Comparison of ENCODE assay signal across 9 mouse cellular contexts in the genomic region with DNA sequence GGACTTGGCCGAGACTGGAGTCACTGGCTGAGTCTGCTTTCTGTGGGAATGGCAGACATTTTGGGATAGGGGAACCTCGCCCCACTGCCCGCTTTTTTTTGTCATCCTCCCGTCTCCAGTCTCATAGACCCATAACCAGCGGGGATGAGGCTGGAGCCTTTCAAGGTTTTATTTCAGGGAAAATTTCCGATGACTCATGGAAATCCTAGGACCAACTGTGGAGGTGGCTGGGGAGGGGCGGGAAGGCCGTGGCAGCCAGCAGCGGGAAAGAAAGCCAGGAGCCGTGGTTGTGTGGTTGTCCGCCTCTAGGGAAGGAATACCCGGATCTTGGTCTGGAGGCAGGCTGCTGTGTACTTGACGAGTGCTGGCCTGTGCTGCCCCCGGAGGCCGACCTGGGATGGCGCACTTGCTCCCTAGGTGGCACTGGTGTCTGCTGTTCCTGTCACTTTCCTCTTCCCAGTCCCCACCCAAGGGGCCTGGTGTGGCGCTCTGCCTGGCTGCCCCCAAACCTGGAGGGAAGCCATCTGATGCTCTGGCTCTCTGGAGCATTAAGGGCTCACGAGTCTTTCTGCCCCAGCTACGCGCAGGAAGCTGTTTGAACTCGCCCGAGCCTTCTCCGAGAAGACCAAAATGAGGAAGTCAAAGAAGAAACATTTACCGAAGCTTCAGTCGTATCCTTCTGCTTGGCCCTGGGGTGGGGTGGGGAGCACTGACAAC. TPM values are rescaled to one million over a fixed set of nuclear protein-coding genes. Genes with fewer than 3 reads are reported as not detected.
DNase-seq lines count a peak whose midpoint lies in the region; ATAC-seq and TF ChIP-seq lines count a peak whose summit lies in the region.
"Had no signal": no experiment of that assay in that cellular context is flagged by ENCODE, and none has a peak within 500 bp of the region (broad histone marks: within the 10 kb centered on the region; RNA-seq: fewer than 3 reads in every experiment).

No protein-coding gene starts in this region.

- 15% methylated on average over 25 of the region's 25 CpGs for WGBS in forebrain, embryonic 12.5 days
- 11% methylated on average over 25 of the region's 25 CpGs for WGBS in heart, postnatal 0 days
- WGBS in liver, embryonic 15.5 days (ENCODE audit: insufficient replicate concordance): 9% methylated on average over 25 of the region's 25 CpGs
- WGBS in neural tube, embryonic 11.5 days: 20% methylated on average over 25 of the region's 25 CpGs
- WGBS in stomach, embryonic 16.5 days: 10% methylated on average over 25 of the region's 25 CpGs

- H3K27me3 ChIP-seq in forebrain, embryonic 12.5 days: peaks cover 25% of the 10 kb centered on the region
- H3K27me3 ChIP-seq in heart, postnatal 0 days (ENCODE audit: control insufficient read depth, insufficient read depth, low read length): peaks cover 12% of the 10 kb centered on the region
- H3K27me3 ChIP-seq in liver, embryonic 15.5 days: peaks cover 60% of the 10 kb centered on the region
- H3K27me3 ChIP-seq in neural tube, embryonic 11.5 days (ENCODE audit: control insufficient read depth, insufficient read depth, low read length): peaks cover 8% of the 10 kb centered on the region; the same call in 1 of the 2 replicates
- H3K27me3 ChIP-seq in stomach, embryonic 16.5 days (ENCODE audit: control insufficient read depth, insufficient read depth, low read length): no peaks in the 10 kb centered on the region; the same call in 1 of the 2 replicates

- H3K27ac ChIP-seq in forebrain, embryonic 12.5 days: peak overlapping the region; percentile 75
- H3K27ac ChIP-seq in heart, postnatal 0 days (ENCODE audit: low read depth): peak overlapping the region; percentile 65
- H3K27ac ChIP-seq in liver, embryonic 15.5 days (replicated peaks): no peak overlapping the region
- peak overlapping the region; percentile 42; the same call in 1 of the 2 replicates for H3K27ac ChIP-seq in neural tube, embryonic 11.5 days (ENCODE audit: low read depth, low read length)
- peak overlapping the region; percentile 88 for H3K27ac ChIP-seq in stomach, embryonic 16.5 days (ENCODE audit: low read length)

- peak; percentile 95 for TF ChIP-seq CTCF in heart, postnatal 0 days (IDR thresholded peaks at IDR 0.05; ENCODE audit: low read depth)

- peak overlapping the region; percentile 45 for H3K4me2 ChIP-seq in forebrain, embryonic 12.5 days
- H3K4me2 ChIP-seq in heart, postnatal 0 days (ENCODE audit: low read depth, low read length): peak overlapping the region; percentile 56
- peak overlapping the region; percentile 54 for H3K4me2 ChIP-seq in liver, embryonic 15.5 days
- H3K4me2 ChIP-seq in neural tube, embryonic 11.5 days (ENCODE audit: low read depth): no peak overlapping the region; the same call in 1 of the 2 replicates
- peak overlapping the region; percentile 48 for H3K4me2 ChIP-seq in stomach, embryonic 16.5 days (ENCODE audit: low read depth, low read length)

- H3K4me1 ChIP-seq in forebrain, embryonic 12.5 days: peaks cover 28% of the 10 kb centered on the region
- no peaks in the 10 kb centered on the region for H3K4me1 ChIP-seq in heart, postnatal 0 days (ENCODE audit: control insufficient read depth, insufficient read depth)
- peaks cover 10% of the 10 kb centered on the region; the same call in 1 of the 2 replicates for H3K4me1 ChIP-seq in liver, embryonic 15.5 days (replicated peaks)
- H3K4me1 ChIP-seq in neural tube, embryonic 11.5 days (ENCODE audit: control insufficient read depth, insufficient read depth, low read length): peaks cover 15% of the 10 kb centered on the region
- peaks cover 19% of the 10 kb centered on the region for H3K4me1 ChIP-seq in stomach, embryonic 16.5 days (ENCODE audit: control insufficient read depth, insufficient read depth, low read length)

- peak overlapping the region; percentile 46; the same call in 1 of the 2 replicates for H3K9ac ChIP-seq in forebrain, embryonic 12.5 days
- peak overlapping the region; percentile 40; the same call in 1 of the 2 replicates for H3K9ac ChIP-seq in heart, postnatal 0 days (replicated peaks; ENCODE audit: low read depth, low read length)
- H3K9ac ChIP-seq in liver, embryonic 15.5 days: no peak overlapping the region
- peak overlapping the region; percentile 19; the same call in 1 of the 2 replicates for H3K9ac ChIP-seq in neural tube, embryonic 11.5 days (ENCODE audit: low read length)
- H3K9ac ChIP-seq in stomach, embryonic 16.5 days (ENCODE audit: low read length): peak overlapping the region; percentile 66

- peak overlapping the region; percentile 10 for H3K4me3 ChIP-seq in forebrain, embryonic 12.5 days (replicated peaks)
- peak overlapping the region; percentile 13; the same call in 1 of the 2 replicates for H3K4me3 ChIP-seq in heart, postnatal 0 days (ENCODE audit: low read depth, low read length)
- peak overlapping the region; percentile 35 for H3K4me3 ChIP-seq in liver, embryonic 15.5 days (replicated peaks)
- H3K4me3 ChIP-seq in neural tube, embryonic 11.5 days (ENCODE audit: low read depth, low read length): no peak overlapping the region
- H3K4me3 ChIP-seq in stomach, embryonic 16.5 days (replicated peaks; ENCODE audit: low read length): peak overlapping the region; percentile 24
- H3K4me3 ChIP-seq: erythroblast, embryonic 14.5 days had no signal

- peak; percentile 58 for DNase-seq in brain, embryonic 18.5 days (ENCODE audit: low read depth, low spot score)
- peak; percentile 97 for DNase-seq in heart, postnatal 0 days (ENCODE audit: low spot score)
- peak; percentile 86 to 93 for DNase-seq in kidney, postnatal 4 days
- peak; percentile 84 for DNase-seq in neural tube, embryonic 11.5 days (ENCODE audit: low spot score)

- H3K9me3 ChIP-seq in forebrain, embryonic 12.5 days: no peaks in the 10 kb centered on the region
- H3K9me3 ChIP-seq in heart, postnatal 0 days (replicated peaks; ENCODE audit: control insufficient read depth, low read length): no peaks in the 10 kb centered on the region
- no peaks in the 10 kb centered on the region for H3K9me3 ChIP-seq in liver, embryonic 15.5 days (replicated peaks)
- H3K9me3 ChIP-seq in neural tube, embryonic 11.5 days (ENCODE audit: control insufficient read depth, low read length): no peaks in the 10 kb centered on the region
- H3K9me3 ChIP-seq in stomach, embryonic 16.5 days (replicated peaks; ENCODE audit: control insufficient read depth, low read length): no peaks in the 10 kb centered on the region

- H3K36me3 ChIP-seq in forebrain, embryonic 12.5 days (replicated peaks): peaks cover 20% of the 10 kb centered on the region
- peaks cover 7% of the 10 kb centered on the region; the same call in 1 of the 2 replicates for H3K36me3 ChIP-seq in heart, postnatal 0 days (replicated peaks; ENCODE audit: control insufficient read depth, insufficient read depth, low read length)
- no peaks in the 10 kb centered on the region for H3K36me3 ChIP-seq in liver, embryonic 15.5 days (replicated peaks)
- no peaks in the 10 kb centered on the region for H3K36me3 ChIP-seq in neural tube, embryonic 11.5 days (ENCODE audit: control insufficient read depth, insufficient read depth, low read length)
- no peaks in the 10 kb centered on the region; the same call in 1 of the 2 replicates for H3K36me3 ChIP-seq in stomach, embryonic 16.5 days (ENCODE audit: control insufficient read depth, insufficient read depth, low read length)

- TF ChIP-seq EP300 in heart, postnatal 0 days (IDR thresholded peaks at IDR 0.05; ENCODE audit: low read depth): peak; percentile 84

- peak; percentile 99 for ATAC-seq in CD4-positive, CD25-positive, alpha-beta regulatory T cell, adult 4 months
- peak; percentile 92 for ATAC-seq in forebrain, embryonic 12.5 days (ENCODE audit: low FRiP score)
- peak; percentile 96 for ATAC-seq in heart, postnatal 0 days (ENCODE audit: insufficient read depth, low read depth)
- peak; percentile 72 for ATAC-seq in liver, embryonic 15.5 days (ENCODE audit: insufficient read depth)
- ATAC-seq in neural tube, embryonic 11.5 days (ENCODE audit: insufficient read depth, low FRiP score, low TSS enrichment): peak; percentile 92
- peak; percentile 88 for ATAC-seq in stomach, embryonic 16.5 days (ENCODE audit: insufficient read depth, low FRiP score)

RNA-seq across cellular contexts. Expression of a gene that starts 16.6 kb away (rescaled TPM):
- polyA plus RNA-seq in CD4-positive, CD25-positive, alpha-beta regulatory T cell, adult 4 months (2017; shearing (Covaris generic)): 100 to 1,000 TPM in 1 of 2 experiments, 10 to 100 TPM in 1; 79.7 to 103 TPM
- 62.0 and 67.5 TPM in 2 replicates for polyA plus RNA-seq in forebrain, embryonic 12.5 days (2016; fragmentation: Nextera tagmentation; extraction: Ambion mirVana)
- 77.6 and 240 TPM in 2 replicates for total RNA-seq in heart, postnatal 0 days (2014; rRNA removed; ENCODE audit: low replicate concordance)
- 156 TPM in 2 replicates for polyA plus RNA-seq in heart, postnatal 0 days (2015; fragmentation: Nextera tagmentation; extraction: Ambion mirVana)
- 25.0 and 26.9 TPM in 2 replicates for polyA plus RNA-seq in liver, embryonic 15.5 days (2015; fragmentation: Nextera tagmentation; extraction: Ambion mirVana)
- 76.3 and 85.5 TPM in 2 replicates for polyA plus RNA-seq in neural tube, embryonic 11.5 days (2014; fragmentation: Nextera tagmentation; extraction: Ambion mirVana)
- 50.1 and 57.9 TPM in 2 replicates for polyA plus RNA-seq in stomach, embryonic 16.5 days (2015; fragmentation: Nextera tagmentation; extraction: Ambion mirVana)
